Comparison of ENCODE assay signal across 8 mouse cellular contexts in the genomic region with DNA sequence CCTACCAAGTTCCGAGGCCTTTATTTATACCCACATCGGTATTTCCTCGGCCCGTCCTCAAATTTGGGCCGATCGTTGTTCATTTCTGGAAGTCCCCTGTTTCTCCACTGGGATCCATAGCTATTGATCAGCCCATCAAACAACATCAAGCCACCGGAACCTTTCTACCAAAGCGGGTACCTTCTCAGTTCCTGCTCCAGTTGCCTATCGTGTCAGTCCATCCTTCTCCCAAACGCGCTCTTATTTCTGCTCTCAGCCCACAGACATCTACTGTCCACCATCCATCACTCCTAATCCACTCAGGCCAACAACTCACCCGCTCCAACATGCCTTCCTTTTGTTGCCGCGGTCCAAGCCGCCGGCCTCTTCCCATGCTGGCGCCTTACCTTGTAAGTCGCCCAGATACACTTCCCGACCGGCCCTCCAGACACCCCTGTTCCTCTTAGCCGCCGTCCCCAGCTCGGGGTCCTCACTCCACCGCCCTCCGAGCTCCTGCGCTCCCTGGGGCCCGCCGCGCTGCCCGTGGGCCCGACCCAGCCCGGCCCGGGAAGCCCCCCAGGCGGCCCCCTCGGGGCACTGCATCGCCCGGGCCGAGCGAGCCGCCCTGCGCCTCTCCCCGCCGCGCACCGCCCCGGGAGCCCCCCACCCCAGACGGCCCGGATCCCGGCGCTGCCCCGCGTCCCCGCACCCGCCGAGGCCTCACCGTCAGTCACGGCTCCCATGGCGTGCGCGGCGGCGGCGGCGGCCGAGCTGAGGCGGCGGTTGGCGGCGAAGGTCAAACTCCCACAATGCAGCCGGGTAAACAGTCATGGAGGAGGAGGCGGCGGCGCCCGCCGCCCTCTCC. TPM values are rescaled to one million over a fixed set of nuclear protein-coding genes. Genes with fewer than 3 reads are reported as not detected.
DNase-seq lines count a peak whose midpoint lies in the region; ATAC-seq and TF ChIP-seq lines count a peak whose summit lies in the region.

No protein-coding gene starts in this region.

- peaks cover 8% of the 10 kb centered on the region for H3K79me2 ChIP-seq in heart, adult 2 months (replicated peaks; ENCODE audit: control insufficient read depth, insufficient read depth, low read length)

- H3K9me3 ChIP-seq in embryonic facial prominence, embryonic 12.5 days = no peaks in the 10 kb centered on the region
- no peaks in the 10 kb centered on the region for H3K9me3 ChIP-seq in midbrain, postnatal 0 days (ENCODE audit: low read length)

- H3K4me1 ChIP-seq in embryonic facial prominence, embryonic 12.5 days = peaks cover 12% of the 10 kb centered on the region
- peaks cover 2% of the 10 kb centered on the region; the same call in 1 of the 2 replicates for H3K4me1 ChIP-seq in heart, adult 2 months (ENCODE audit: control insufficient read depth, insufficient read depth, low read length)
- peaks cover 4% of the 10 kb centered on the region; the same call in 1 of the 2 replicates for H3K4me1 ChIP-seq in kidney, adult 2 months (ENCODE audit: control insufficient read depth, insufficient read depth, low read length)
- H3K4me1 ChIP-seq in midbrain, postnatal 0 days (ENCODE audit: insufficient read depth, low read length) = 0 out of 2 replicates have a peak, but pooled peaks cover 5% of the 10 kb centered on the region

- H3K4me3 ChIP-seq in embryonic facial prominence, embryonic 12.5 days = peak overlapping the region; percentile 87
- peak overlapping the region; percentile 87 for H3K4me3 ChIP-seq in heart, adult 2 months
- peak overlapping the region; percentile 99 for H3K4me3 ChIP-seq in kidney, adult 2 months (ENCODE audit: insufficient read depth, low read depth, low read length)
- peak overlapping the region; percentile 91 for H3K4me3 ChIP-seq in midbrain, postnatal 0 days (ENCODE audit: low read depth, low read length)

- peak overlapping the region; percentile 65 for H3K4me2 ChIP-seq in embryonic facial prominence, embryonic 12.5 days (replicated peaks)
- H3K4me2 ChIP-seq in midbrain, postnatal 0 days (ENCODE audit: low read depth, low read length, poor library complexity, severe bottlenecking) = peak overlapping the region; percentile 75

- intact Hi-C loops in heart, adult 2 months (cut with DNase I) = loop anchor here (2.0 kb wide), 1 partner anchor 52 kb away; no protein-coding TSS in a partner anchor

- TF ChIP-seq EP300 in heart, adult 2 months (IDR thresholded peaks at IDR 0.05; ENCODE audit: insufficient read depth, low read depth, low read length) = no peak

- ATAC-seq in embryonic facial prominence, embryonic 12.5 days (ENCODE audit: insufficient number of reproducible peaks, insufficient read depth, low FRiP score, low TSS enrichment) = peak; percentile 85
- peak; percentile 90 for ATAC-seq in midbrain, postnatal 0 days (ENCODE audit: low FRiP score)

- peak; percentile 57 for DNase-seq in 416B (ENCODE audit: low read depth)
- DNase-seq in adrenal gland, postnatal 10 days = peak; percentile 80
- DNase-seq in heart, adult 2 months = peak; percentile 74 to 78
- peak; percentile 71 for DNase-seq in kidney, adult 2 months
- peak; percentile 67 for DNase-seq in liver
- peak; percentile 74 for DNase-seq in midbrain, postnatal 0 days (ENCODE audit: low spot score)
- DNase-seq in spleen, postnatal 36 days (ENCODE audit: low spot score in 2 of 2) = peak; percentile 50 to 53

- under 1% methylated on average over 71 of the region's 75 CpGs for WGBS in embryonic facial prominence, embryonic 12.5 days
- WGBS in heart, adult 2 months = under 1% methylated on average over 69 of the region's 75 CpGs
- under 1% methylated on average over 74 of the region's 75 CpGs for whole genome bisulfite sequencing in kidney, adult 2 months
- under 1% methylated on average over 64 of the region's 75 CpGs for WGBS in midbrain, postnatal 0 days

- no peaks in the 10 kb centered on the region for H3K27me3 ChIP-seq in embryonic facial prominence, embryonic 12.5 days
- no peaks in the 10 kb centered on the region for H3K27me3 ChIP-seq in heart, adult 2 months (ENCODE audit: control insufficient read depth, insufficient read depth, low read length)
- no peaks in the 10 kb centered on the region for H3K27me3 ChIP-seq in kidney, adult 2 months (replicated peaks; ENCODE audit: control insufficient read depth, insufficient read depth, low read length)
- H3K27me3 ChIP-seq in midbrain, postnatal 0 days (ENCODE audit: insufficient read depth, low read length) = no peaks in the 10 kb centered on the region

- peak overlapping the region; percentile 99 for H3K9ac ChIP-seq in embryonic facial prominence, embryonic 12.5 days
- peak overlapping the region; percentile 99 for H3K9ac ChIP-seq in heart, adult 2 months (ENCODE audit: low read depth, low read length)
- H3K9ac ChIP-seq in midbrain, postnatal 0 days (replicated peaks; ENCODE audit: low read length, poor library complexity, severe bottlenecking) = peak overlapping the region; percentile 98

- peak; percentile 9; the same call in 1 of the 2 replicates for TF ChIP-seq CTCF in heart, adult 2 months (IDR thresholded peaks at IDR 0.05)
- no peak for TF ChIP-seq CTCF in kidney, adult 2 months (conservative IDR thresholded peaks at IDR 0.05; ENCODE audit: insufficient read depth, insufficient read length, low read depth, low read length)
- no peak for TF ChIP-seq CTCF in midbrain, postnatal 0 days (IDR thresholded peaks at IDR 0.05)

- peaks cover 5% of the 10 kb centered on the region; the same call in 1 of the 2 replicates for H3K36me3 ChIP-seq in embryonic facial prominence, embryonic 12.5 days
- H3K36me3 ChIP-seq in heart, adult 2 months (ENCODE audit: control insufficient read depth, insufficient read depth, low read length) = 0 out of 2 replicates have a peak, but pooled peaks cover 2% of the 10 kb centered on the region
- H3K36me3 ChIP-seq in kidney, adult 2 months (ENCODE audit: control insufficient read depth, insufficient read depth, low read length) = no peaks in the 10 kb centered on the region
- no peaks in the 10 kb centered on the region for H3K36me3 ChIP-seq in midbrain, postnatal 0 days (ENCODE audit: insufficient read depth, low read length)

- H3K27ac ChIP-seq in embryonic facial prominence, embryonic 12.5 days = peak overlapping the region; percentile 91
- peak overlapping the region; percentile 87 for H3K27ac ChIP-seq in heart, adult 2 months
- H3K27ac ChIP-seq in kidney, adult 2 months (ENCODE audit: insufficient read depth, low read depth, low read length) = peak overlapping the region; percentile 93
- peak overlapping the region; percentile 85 for H3K27ac ChIP-seq in midbrain, postnatal 0 days (ENCODE audit: low read depth, low read length)

- no peak for TF ChIP-seq POLR2A in heart, adult 2 months (IDR thresholded peaks at IDR 0.05; ENCODE audit: insufficient read depth, low read depth, low read length)
- TF ChIP-seq POLR2A in kidney, adult 2 months (IDR thresholded peaks at IDR 0.05; ENCODE audit: low read depth, low read length) = no peak

RNA-seq across cellular contexts. Expression of gene Atxn7, which starts 0.5 kb away (rescaled TPM):
- total RNA-seq in adrenal gland, postnatal 10 days (2021) = 10 to 100 TPM; 22.6 to 26.2 TPM
- 5.0 and 5.3 TPM in 2 replicates for polyA plus RNA-seq in embryonic facial prominence, embryonic 12.5 days (2016; fragmentation: Nextera tagmentation; extraction: Ambion mirVana)
- 10 to 100 TPM; 16.1 to 16.2 TPM for total RNA-seq in heart, adult 2 months (2021)
- 13.9 and 22.4 TPM in 2 replicates for polyA plus RNA-seq in heart, adult 2 months (2012; rRNA removed)
- polyA plus RNA-seq in kidney, adult 2 months (2012; rRNA removed) = 23.7 and 30.7 TPM in 2 replicates
- total RNA-seq in midbrain, postnatal 0 days (2014; rRNA removed) = 12.7 and 22.4 TPM in 2 replicates
- polyA plus RNA-seq in midbrain, postnatal 0 days (2015; fragmentation: Nextera tagmentation; extraction: Ambion mirVana) = 2.2 and 2.5 TPM in 2 replicates

RNA-seq across cellular contexts. Expression of gene Thoc7, which starts 0.9 kb away (rescaled TPM):
- total RNA-seq in adrenal gland, postnatal 10 days (2021) = 100 to 1,000 TPM; 133 to 134 TPM
- 191 and 193 TPM in 2 replicates for polyA plus RNA-seq in embryonic facial prominence, embryonic 12.5 days (2016; fragmentation: Nextera tagmentation; extraction: Ambion mirVana)
- 10 to 100 TPM; 80.1 to 99.4 TPM for total RNA-seq in heart, adult 2 months (2021)
- polyA plus RNA-seq in heart, adult 2 months (2012; rRNA removed) = 30.6 and 38.3 TPM in 2 replicates
- polyA plus RNA-seq in kidney, adult 2 months (2012; rRNA removed) = 30.5 and 47.3 TPM in 2 replicates
- total RNA-seq in midbrain, postnatal 0 days (2014; rRNA removed) = 55.7 and 70.7 TPM in 2 replicates
- 195 and 196 TPM in 2 replicates for polyA plus RNA-seq in midbrain, postnatal 0 days (2015; fragmentation: Nextera tagmentation; extraction: Ambion mirVana)

RNA-seq across cellular contexts. Expression of gene Gm281, which starts 46.4 kb away (rescaled TPM):
- not detected for total RNA-seq in adrenal gland, postnatal 10 days (2021)
- not detected in 2 replicates for polyA plus RNA-seq in embryonic facial prominence, embryonic 12.5 days (2016; fragmentation: Nextera tagmentation; extraction: Ambion mirVana)
- not detected for total RNA-seq in heart, adult 2 months (2021)
- polyA plus RNA-seq in heart, adult 2 months (2012; rRNA removed) = 0.18 TPM in 1 of 2 replicates, not detected in the other
- not detected in 2 replicates for polyA plus RNA-seq in kidney, adult 2 months (2012; rRNA removed)
- not detected in 2 replicates for total RNA-seq in midbrain, postnatal 0 days (2014; rRNA removed)
- polyA plus RNA-seq in midbrain, postnatal 0 days (2015; fragmentation: Nextera tagmentation; extraction: Ambion mirVana) = not detected in 2 replicates

Comparison
In these comparisons a context has a peak if more than half of its experiments do, and no peak if none do; other contexts are left out.
1. Peak in every context shown above with its lines: DNase-seq, ATAC-seq, H3K4me3 ChIP-seq and H3K27ac ChIP-seq.